ENCODE assay signal across 10 mouse cellular contexts in genomic region chr19:44111706-44112105, GRCm38 (mm10). TPM values are rescaled to one million over a fixed set of nuclear protein-coding genes. Genes with fewer than 3 reads are reported as not detected.
DNase-seq lines count a peak whose midpoint lies in the region; ATAC-seq and TF ChIP-seq lines count a peak whose summit lies in the region.
"Had no signal": no experiment of that assay in that cellular context is flagged by ENCODE, and none has a peak within 500 bp of the region (broad histone marks: within the 10 kb centered on the region; RNA-seq: fewer than 3 reads in every experiment).

No protein-coding gene starts in this region.

- no peak overlapping the region for H3K4me2 ChIP-seq in embryonic facial prominence, embryonic 14.5 days (ENCODE audit: low read depth, low read length)
- H3K4me2 ChIP-seq: liver, embryonic 13.5 days; neural tube, embryonic 13.5 days had no signal

- ATAC-seq in CD4-positive, CD25-positive, alpha-beta regulatory T cell, adult 4 months = no peak
- ATAC-seq in embryonic facial prominence, embryonic 14.5 days (ENCODE audit: low read depth) = no peak

- H3K4me3 ChIP-seq in ES-E14 (ENCODE audit: insufficient read depth in 1 of 2, low read depth in 1 of 2, low read length in 2 of 2, poor library complexity in 1 of 2, severe bottlenecking in 1 of 2) = no peak overlapping the region
- H3K4me3 ChIP-seq in embryonic facial prominence, embryonic 14.5 days (ENCODE audit: low read depth, low read length) = no peak overlapping the region
- H3K4me3 ChIP-seq: liver, embryonic 13.5 days; neural tube, embryonic 13.5 days had no signal

- H3K9ac ChIP-seq in ES-E14 (ENCODE audit: insufficient read depth, low read depth, low read length, poor library complexity, severe bottlenecking) = no peak overlapping the region
- H3K9ac ChIP-seq in embryonic facial prominence, embryonic 14.5 days (ENCODE audit: low read depth, low read length) = no peak overlapping the region
- H3K9ac ChIP-seq: liver, embryonic 13.5 days; neural tube, embryonic 13.5 days had no signal

- H3K27me3 ChIP-seq in embryonic facial prominence, embryonic 14.5 days (replicated peaks; ENCODE audit: control insufficient read depth, insufficient read depth, low read length) = no peaks in the 10 kb centered on the region
- H3K27me3 ChIP-seq: liver, embryonic 13.5 days; neural tube, embryonic 13.5 days had no signal

- in situ Hi-C loops in ES-E14 (cut with MboI; ENCODE audit: low sequenced_read_pairs in 2 of 2, unreplicated experiment in 2 of 2) = no loop called here

- no peaks in the 10 kb centered on the region for H3K9me3 ChIP-seq in ES-E14 (ENCODE audit: control insufficient read depth, insufficient read depth, low read depth, low read length)
- no peaks in the 10 kb centered on the region for H3K9me3 ChIP-seq in embryonic facial prominence, embryonic 14.5 days (ENCODE audit: control insufficient read depth, low read length)
- H3K9me3 ChIP-seq: liver, embryonic 13.5 days; neural tube, embryonic 13.5 days had no signal

- peaks cover 34% of the 10 kb centered on the region for H3K36me3 ChIP-seq in ES-E14 (ENCODE audit: control insufficient read depth, insufficient read depth, low read length, poor library complexity, severe bottlenecking)
- H3K36me3 ChIP-seq in embryonic facial prominence, embryonic 14.5 days (ENCODE audit: control insufficient read depth, insufficient read depth, low read length) = peaks cover 58% of the 10 kb centered on the region

- H3K27ac ChIP-seq in ES-E14 (ENCODE audit: insufficient read depth, low read depth, low read length, poor library complexity, severe bottlenecking) = no peak overlapping the region
- no peak overlapping the region for H3K27ac ChIP-seq in embryonic facial prominence, embryonic 14.5 days (replicated peaks; ENCODE audit: low read depth, low read length)
- H3K27ac ChIP-seq: liver, embryonic 13.5 days; neural tube, embryonic 13.5 days had no signal

- H3K4me1 ChIP-seq in ES-E14 (ENCODE audit: control insufficient read depth in 2 of 2, insufficient read depth in 2 of 2, low read length in 2 of 2, poor library complexity in 1 of 2) = peaks cover 0 to 2% of the 10 kb centered on the region in 2 experiments; a peak in 1 of 4 replicates
- peaks cover 6% of the 10 kb centered on the region; the same call in 1 of the 2 replicates for H3K4me1 ChIP-seq in embryonic facial prominence, embryonic 14.5 days (ENCODE audit: control insufficient read depth, insufficient read depth, low read length)

- 63% methylated on average over 7 of the region's 7 CpGs for WGBS in embryonic facial prominence, embryonic 14.5 days

- DNase-seq in CD4-positive, CD25-positive, alpha-beta regulatory T cell, adult 2 months (ENCODE audit: low read depth, low spot score) = peak; percentile 18
- DNase-seq in kidney, postnatal 4 days = peak; percentile 17 to 38
- no peak for DNase-seq in kidney, adult 11 months
- peak; percentile 36 for DNase-seq in ES-E14 (ENCODE audit: low read depth, low spot score)
- DNase-seq in embryonic facial prominence, embryonic 14.5 days (ENCODE audit: low spot score) = peak; percentile 6
- no peak for DNase-seq in right cerebral cortex, postnatal 25 days
- no peak for DNase-seq in T-cell, adult 2 months (ENCODE audit: low spot score)
- DNase-seq: liver, embryonic 13.5 days had no signal

TF ChIP-seq in ES-E14, 5 proteins besides CTCF, POLR2A, EP300 and RAD21:
- TF ChIP-seq ZC3H11A (IDR thresholded peaks at IDR 0.05; ENCODE audit: borderline replicate concordance, low read depth, low read length) = no peak
- no peak for TF ChIP-seq ZNF384 (IDR thresholded peaks at IDR 0.05; ENCODE audit: low read depth, low read length)
- no peak for TF ChIP-seq HCFC1 (IDR thresholded peaks at IDR 0.05; ENCODE audit: borderline replicate concordance, insufficient read depth, low read length)
- no peak for TF ChIP-seq MAFK (IDR thresholded peaks at IDR 0.05; ENCODE audit: insufficient read depth, low read depth, low read length)
- TF ChIP-seq CHD2 (IDR thresholded peaks at IDR 0.05; ENCODE audit: low read depth, low read length) = no peak

RNA-seq across cellular contexts. Expression of gene Chuk, which starts 4.4 kb away (rescaled TPM):
- polyA plus RNA-seq in CD4-positive, CD25-positive, alpha-beta regulatory T cell, adult 4 months (2017; shearing (Covaris generic)) = 10 to 100 TPM; 43.5 to 46.8 TPM
- total RNA-seq in ES-E14 (2012; rRNA removed) = 52.9 and 57.4 TPM in 2 replicates
- 32.0 and 37.3 TPM in 2 replicates for polyA plus RNA-seq in embryonic facial prominence, embryonic 14.5 days (2014; fragmentation: Nextera tagmentation; extraction: Ambion mirVana)

RNA-seq across cellular contexts. Expression of gene Cwf19l1, which starts 24.0 kb away (rescaled TPM):
- 10 to 100 TPM; 31.4 to 31.6 TPM for polyA plus RNA-seq in CD4-positive, CD25-positive, alpha-beta regulatory T cell, adult 4 months (2017; shearing (Covaris generic))
- 17.9 and 18.6 TPM in 2 replicates for total RNA-seq in ES-E14 (2012; rRNA removed)
- polyA plus RNA-seq in embryonic facial prominence, embryonic 14.5 days (2014; fragmentation: Nextera tagmentation; extraction: Ambion mirVana) = 23.0 and 29.5 TPM in 2 replicates

RNA-seq across cellular contexts. Expression of gene Bloc1s2, which starts 34.5 kb away (rescaled TPM):
- 100 to 1,000 TPM; 117 to 129 TPM for polyA plus RNA-seq in CD4-positive, CD25-positive, alpha-beta regulatory T cell, adult 4 months (2017; shearing (Covaris generic))
- total RNA-seq in ES-E14 (2012; rRNA removed) = 77.2 and 80.5 TPM in 2 replicates
- 79.1 and 79.6 TPM in 2 replicates for polyA plus RNA-seq in embryonic facial prominence, embryonic 14.5 days (2014; fragmentation: Nextera tagmentation; extraction: Ambion mirVana)

RNA-seq across cellular contexts. Expression of gene Erlin1, which starts 42.1 kb away (rescaled TPM):
- 1 to 10 TPM; 3.6 to 5.2 TPM for polyA plus RNA-seq in CD4-positive, CD25-positive, alpha-beta regulatory T cell, adult 4 months (2017; shearing (Covaris generic))
- total RNA-seq in ES-E14 (2012; rRNA removed) = 20.9 and 22.7 TPM in 2 replicates
- polyA plus RNA-seq in embryonic facial prominence, embryonic 14.5 days (2014; fragmentation: Nextera tagmentation; extraction: Ambion mirVana) = 31.4 and 31.5 TPM in 2 replicates

Comparison
In these comparisons a context has a peak if more than half of its experiments do, and no peak if none do; other contexts are left out.
1. DNase-seq: peak in CD4-positive, CD25-positive, alpha-beta regulatory T cell, adult 2 months (single experiment), kidney, postnatal 4 days (2 of 2), ES-E14 (single experiment) and embryonic facial prominence, embryonic 14.5 days (single experiment); none in kidney, adult 11 months (single experiment), right cerebral cortex, postnatal 25 days (single experiment) and T-cell, adult 2 months (single experiment).